Mouse (Mus musculus): ENCODE measurements at regions not wholly inside any gene's neighbourhood (a gene's known extent, or its start where the extent isn't known, plus 50 kb on each side); places are given as distances from the start of the nearest gene placed in this dataset.
A peak's percentile ranks its signal among the peaks of the same experiment; 100 is the strongest.

DNA sequence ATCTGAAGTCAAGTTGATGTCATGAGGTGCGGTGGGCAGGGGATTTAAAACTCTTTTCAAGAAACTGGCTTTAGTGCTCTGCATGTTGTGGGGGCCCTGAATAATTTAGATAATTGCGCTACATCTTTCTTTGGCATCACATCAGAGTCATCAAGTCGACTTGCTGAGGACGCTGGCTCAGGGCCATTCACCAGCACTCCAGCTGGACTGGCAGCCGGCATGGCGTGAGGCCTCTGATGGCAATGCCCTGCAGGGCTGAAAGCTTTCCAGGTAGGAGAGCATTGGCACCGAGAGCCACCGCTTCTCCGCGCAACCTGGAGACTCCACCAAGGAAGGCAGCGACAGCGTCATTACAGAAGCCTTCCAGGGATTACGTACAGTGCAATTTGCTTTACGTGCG lies 207.8 kb upstream of the Klf4 start:
- Histone ChIP-seq H3K4me3 (ENCODE audit: inconsistent target) (no peak overlapping the region), H3K79me2 (ENCODE audit: inconsistent target) (no peaks in the 10 kb centered on the region), H3K36me3 (ENCODE audit: inconsistent target) (no peaks in the 10 kb centered on the region), H3K27ac (no peak overlapping the region)
- WGBS (ENCODE audit: missing documents), result 97% methylated on average over 15 of the region's 15 CpGs

DNA sequence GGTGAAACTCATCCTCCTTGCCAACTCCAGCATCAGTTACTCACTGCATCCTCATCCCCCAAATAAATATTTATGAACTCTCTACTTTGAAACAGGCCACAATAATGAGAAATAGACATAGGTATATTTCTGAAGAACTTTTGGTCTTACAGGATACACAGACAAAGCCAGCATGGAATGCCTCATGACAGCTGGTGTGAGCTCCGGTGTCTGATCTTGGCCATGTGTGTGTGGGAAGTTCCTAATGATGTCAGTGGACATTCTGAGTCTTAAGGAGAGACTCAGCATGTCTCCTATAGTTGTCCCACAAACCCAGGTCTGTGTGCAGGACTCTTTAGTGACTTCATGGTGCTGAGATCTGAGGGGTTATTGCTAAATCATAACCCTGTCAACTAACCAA lies 206.4 kb upstream of the Klf4 start:
- no peak overlapping the region for H3K27ac ChIP-seq
- WGBS (ENCODE audit: missing documents), result 100% methylated on average over 1 of the region's 1 CpGs
- H3K36me3 ChIP-seq (ENCODE audit: inconsistent target), result no peaks in the 10 kb centered on the region
- H3K4me3 ChIP-seq (ENCODE audit: inconsistent target), result no peak overlapping the region
- no peaks in the 10 kb centered on the region for H3K79me2 ChIP-seq (ENCODE audit: inconsistent target)

DNA sequence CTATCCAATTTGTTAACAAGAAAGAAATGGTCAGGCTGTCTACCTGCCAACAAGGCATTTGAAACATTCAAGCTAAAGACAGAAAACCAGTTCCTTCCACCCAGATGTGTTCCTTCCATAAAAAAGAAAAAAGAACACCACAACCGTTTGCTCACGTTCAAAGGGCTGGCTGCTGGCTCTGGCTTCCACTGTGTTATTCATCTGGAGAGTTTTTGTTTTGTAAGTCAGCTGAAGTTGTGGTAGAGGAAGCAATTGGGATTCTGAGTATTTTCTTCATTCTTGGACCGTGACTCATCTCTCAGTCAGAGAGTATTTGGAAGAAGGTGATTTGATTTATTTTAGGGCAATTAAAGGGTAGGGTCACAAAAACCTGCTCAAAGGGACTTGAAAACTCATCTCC lies 203.2 kb upstream of the Klf4 start:
- no peak overlapping the region for H3K27ac ChIP-seq
- H3K4me3 ChIP-seq (ENCODE audit: inconsistent target), result no peak overlapping the region
- no peaks in the 10 kb centered on the region for H3K79me2 ChIP-seq (ENCODE audit: inconsistent target)
- no peaks in the 10 kb centered on the region for H3K36me3 ChIP-seq (ENCODE audit: inconsistent target)
- WGBS (ENCODE audit: missing documents), result 37% methylated on average over 3 of the region's 3 CpGs

DNA sequence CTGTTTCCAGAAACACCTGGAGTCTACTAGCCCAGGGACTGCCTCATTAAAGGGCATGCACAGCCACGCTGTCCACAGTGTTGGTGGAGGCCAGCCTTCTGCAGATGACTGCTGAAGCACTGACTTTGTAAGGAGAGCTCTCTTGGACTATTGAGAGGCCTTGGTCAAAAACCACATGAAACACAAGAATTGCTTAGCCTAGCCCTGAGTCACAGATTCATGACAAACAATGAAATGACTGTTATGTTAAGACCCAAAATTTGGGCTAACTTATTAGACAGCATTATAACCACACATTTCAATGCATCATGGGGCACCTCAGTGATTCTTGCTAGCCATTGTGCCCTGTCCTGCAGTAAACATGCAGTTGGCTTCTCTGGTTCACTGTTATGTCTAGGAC lies 202.1 kb upstream of the Klf4 start:
- WGBS (ENCODE audit: missing documents), result 100% methylated on average over 1 of the region's 1 CpGs
- Histone ChIP-seq H3K4me3 (ENCODE audit: inconsistent target) (no peak overlapping the region), H3K36me3 (ENCODE audit: inconsistent target) (no peaks in the 10 kb centered on the region), H3K79me2 (ENCODE audit: inconsistent target) (no peaks in the 10 kb centered on the region), H3K27ac (no peak overlapping the region)

DNA sequence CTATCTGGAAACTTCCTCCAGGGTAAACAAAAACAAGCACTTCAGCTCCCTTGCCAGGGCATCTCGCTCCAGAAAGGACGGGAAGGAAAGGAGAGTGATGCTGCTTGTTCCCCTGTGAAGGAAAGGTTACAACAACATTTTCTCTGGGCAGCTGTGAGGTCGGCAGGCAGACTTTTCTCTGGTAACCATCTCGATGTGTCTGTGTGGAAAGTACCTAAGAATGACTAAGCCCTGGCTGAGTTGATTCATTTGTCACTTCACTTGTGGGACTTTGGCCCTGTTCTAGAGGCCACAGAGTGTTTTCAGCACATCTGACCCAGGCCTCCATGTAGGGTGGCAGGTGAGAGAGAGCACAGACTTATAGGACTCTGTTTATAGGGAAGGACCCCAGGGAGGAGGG lies 201.0 kb upstream of the Klf4 start:
- Histone ChIP-seq H3K36me3 (ENCODE audit: inconsistent target) (no peaks in the 10 kb centered on the region), H3K27ac (no peak overlapping the region), H3K79me2 (ENCODE audit: inconsistent target) (no peaks in the 10 kb centered on the region), H3K4me3 (ENCODE audit: inconsistent target) (no peak overlapping the region)
- 82% methylated on average over 4 of the region's 4 CpGs for WGBS (ENCODE audit: missing documents)

DNA sequence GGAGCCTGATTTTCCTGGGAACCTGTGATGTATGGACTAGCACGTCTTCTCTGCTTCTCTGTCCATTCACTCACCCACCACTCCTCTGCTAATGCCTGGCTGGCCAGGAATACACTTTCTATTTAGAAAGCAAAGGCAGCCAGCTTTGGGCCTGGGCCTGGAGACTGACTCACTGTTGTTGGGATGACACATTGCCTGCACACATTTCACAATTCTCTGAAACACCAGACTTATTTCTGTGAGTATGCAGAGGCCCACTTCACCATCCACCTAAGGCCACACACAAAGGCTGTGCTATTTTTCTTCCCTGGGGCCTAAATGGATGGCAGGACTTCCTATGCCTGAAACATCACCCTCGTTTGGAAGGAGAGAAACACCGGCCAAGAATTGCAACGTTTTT lies 199.7 kb upstream of the Klf4 start:
- WGBS (ENCODE audit: missing documents), result 31% methylated on average over 4 of the region's 4 CpGs
- Histone ChIP-seq H3K36me3 (ENCODE audit: inconsistent target) (no peaks in the 10 kb centered on the region), H3K4me3 (ENCODE audit: inconsistent target) (no peak overlapping the region), H3K79me2 (ENCODE audit: inconsistent target) (no peaks in the 10 kb centered on the region), H3K27ac (peak overlapping the region; percentile 59)

DNA sequence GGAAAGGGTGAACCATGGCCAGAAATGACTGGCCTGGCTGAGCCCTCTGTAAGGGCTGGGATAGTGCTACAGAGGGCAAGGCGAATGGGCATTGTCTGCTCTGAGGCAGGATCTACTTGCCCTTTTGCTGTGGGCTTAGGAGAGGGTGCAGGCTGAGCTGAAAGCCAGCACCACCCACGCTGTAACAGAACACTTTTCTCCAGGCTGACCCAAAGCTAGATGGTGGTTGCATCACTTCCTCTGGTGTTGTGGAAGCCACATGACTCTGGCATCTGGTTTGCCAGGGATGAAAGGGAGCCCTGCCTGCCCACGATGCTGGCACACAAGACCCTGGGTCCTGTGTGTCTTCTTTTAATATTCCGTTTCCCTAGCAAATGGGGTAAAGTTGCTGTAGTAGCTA lies 198.0 kb upstream of the Klf4 start:
- H3K27ac ChIP-seq, result peak overlapping the region; percentile 59
- no peak overlapping the region for H3K4me3 ChIP-seq (ENCODE audit: inconsistent target)
- no peaks in the 10 kb centered on the region for H3K36me3 ChIP-seq (ENCODE audit: inconsistent target)
- H3K79me2 ChIP-seq (ENCODE audit: inconsistent target), result no peaks in the 10 kb centered on the region
- WGBS (ENCODE audit: missing documents), result 43% methylated on average over 4 of the region's 4 CpGs

DNA sequence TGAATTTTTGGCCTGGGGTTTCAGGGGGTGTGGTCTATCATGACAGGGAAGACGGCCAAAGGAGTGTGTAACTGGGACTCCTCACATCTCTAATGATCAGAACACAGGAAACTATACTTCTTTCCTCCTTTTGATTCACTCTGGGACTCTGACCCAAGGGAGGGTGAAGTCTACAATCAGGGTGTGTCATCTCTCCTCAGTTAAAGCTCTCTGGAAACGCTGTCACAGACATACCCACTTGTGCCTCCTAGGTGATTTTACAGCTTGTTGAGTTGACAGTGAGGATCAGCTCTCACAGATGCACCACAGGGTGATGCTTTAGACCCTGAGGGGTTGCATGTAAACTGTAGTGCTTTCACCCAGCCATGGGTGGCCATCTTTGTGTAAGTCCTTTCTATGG lies 194.9 kb upstream of the Klf4 start:
- Histone ChIP-seq H3K4me3 (ENCODE audit: inconsistent target) (no peak overlapping the region), H3K79me2 (ENCODE audit: inconsistent target) (no peaks in the 10 kb centered on the region), H3K27ac (no peak overlapping the region), H3K36me3 (ENCODE audit: inconsistent target) (no peaks in the 10 kb centered on the region)
- 100% methylated on average over 2 of the region's 2 CpGs for WGBS (ENCODE audit: missing documents)

DNA sequence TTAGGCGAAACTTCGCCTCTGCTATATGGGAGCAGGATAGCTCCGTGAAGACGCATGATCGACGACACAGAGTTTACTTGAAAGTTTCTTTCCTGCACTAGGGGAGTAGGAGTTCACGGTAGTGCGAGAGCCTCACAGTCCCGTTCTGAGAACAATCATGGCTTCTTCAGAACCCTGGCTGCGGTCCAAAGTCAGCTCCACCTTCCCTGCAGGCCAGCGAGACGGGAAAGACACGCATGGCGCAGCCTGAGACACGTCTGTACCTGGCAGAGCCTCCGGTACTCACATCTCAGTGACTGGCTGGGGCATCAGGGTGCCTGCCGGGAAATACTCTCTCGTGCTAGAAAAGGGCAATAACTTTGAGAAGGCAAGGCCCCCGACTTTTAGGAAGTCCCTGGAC lies 193.8 kb upstream of the Klf4 start:
- 89% methylated on average over 19 of the region's 19 CpGs for WGBS (ENCODE audit: missing documents)
- H3K36me3 ChIP-seq (ENCODE audit: inconsistent target), result no peaks in the 10 kb centered on the region
- H3K4me3 ChIP-seq (ENCODE audit: inconsistent target), result no peak overlapping the region
- no peaks in the 10 kb centered on the region for H3K79me2 ChIP-seq (ENCODE audit: inconsistent target)
- H3K27ac ChIP-seq, result no peak overlapping the region

DNA sequence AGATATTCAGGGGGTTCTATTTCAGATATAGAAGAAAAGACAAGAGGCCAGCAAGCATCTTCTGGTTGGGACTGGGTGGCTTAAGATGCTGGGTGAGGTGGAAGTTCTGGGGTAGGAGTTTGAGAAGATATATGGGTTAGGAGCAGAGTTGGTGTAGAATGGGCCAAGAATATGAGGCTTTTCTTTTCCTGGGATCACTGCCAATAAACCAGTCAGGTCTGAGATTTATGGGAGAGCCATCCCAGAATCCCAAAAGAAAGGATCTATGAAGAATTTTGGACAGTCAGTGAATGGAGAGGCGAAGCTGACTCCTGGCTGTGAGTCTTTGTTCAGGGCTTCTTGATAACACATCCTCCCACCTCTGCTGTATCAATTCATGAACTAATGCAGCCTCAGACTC lies 192.0 kb upstream of the Klf4 start:
- WGBS (ENCODE audit: missing documents), result 100% methylated on average over 1 of the region's 1 CpGs

DNA sequence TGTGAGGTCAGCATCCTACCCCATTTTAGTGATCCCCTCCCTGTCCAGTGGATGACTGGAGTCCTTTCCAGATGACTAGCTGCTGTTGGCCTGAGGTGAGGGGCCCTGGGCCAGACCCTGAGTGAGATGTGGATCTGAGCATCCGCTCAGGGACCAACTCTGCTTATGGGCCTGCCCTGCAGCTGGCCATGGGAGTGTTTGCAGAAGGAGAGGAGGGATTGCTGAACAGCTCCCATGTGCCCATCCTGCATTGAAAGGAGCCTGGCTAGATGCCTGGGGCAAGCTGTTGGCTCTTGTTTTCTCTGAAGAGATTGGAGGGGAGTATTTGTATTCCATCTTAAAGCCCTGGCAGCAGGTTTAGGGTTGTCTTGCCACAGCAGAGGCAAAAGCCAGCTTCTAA lies 190.9 kb upstream of the Klf4 start:
- no peaks in the 10 kb centered on the region for H3K79me2 ChIP-seq (ENCODE audit: inconsistent target)
- no peak overlapping the region for H3K27ac ChIP-seq
- WGBS (ENCODE audit: missing documents), result 83% methylated on average over 1 of the region's 1 CpGs
- no peaks in the 10 kb centered on the region for H3K36me3 ChIP-seq (ENCODE audit: inconsistent target)
- H3K4me3 ChIP-seq (ENCODE audit: inconsistent target), result no peak overlapping the region

More for the DNA sequence above, 192.0 kb upstream of the Klf4 start:
- H3K79me2 ChIP-seq (ENCODE audit: inconsistent target), result no peaks in the 10 kb centered on the region
- H3K4me3 ChIP-seq (ENCODE audit: inconsistent target), result no peak overlapping the region
- no peaks in the 10 kb centered on the region for H3K36me3 ChIP-seq (ENCODE audit: inconsistent target)
- H3K27ac ChIP-seq, result no peak overlapping the region

DNA sequence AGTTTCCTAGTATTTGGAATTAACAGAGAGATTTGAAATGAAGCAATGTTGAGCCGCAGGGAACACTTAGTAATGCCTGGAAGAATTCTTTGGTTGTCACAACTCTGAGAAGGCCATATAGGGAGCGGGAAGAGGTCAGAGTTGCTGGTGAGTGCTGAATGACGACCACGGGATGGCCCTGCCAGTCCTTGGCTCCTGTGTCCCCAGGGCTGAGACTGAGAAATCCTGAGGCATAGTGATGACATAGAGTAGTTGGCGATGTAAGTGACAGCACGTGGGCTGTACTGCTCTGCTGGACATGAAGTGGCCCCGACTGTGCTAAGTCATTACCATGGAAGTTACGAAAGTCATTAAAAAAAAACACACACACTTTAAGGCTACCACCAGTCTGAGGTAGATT lies 190.1 kb upstream of the Klf4 start:
- no peaks in the 10 kb centered on the region for H3K79me2 ChIP-seq (ENCODE audit: inconsistent target)
- 80% methylated on average over 8 of the region's 8 CpGs for WGBS (ENCODE audit: missing documents)

DNA sequence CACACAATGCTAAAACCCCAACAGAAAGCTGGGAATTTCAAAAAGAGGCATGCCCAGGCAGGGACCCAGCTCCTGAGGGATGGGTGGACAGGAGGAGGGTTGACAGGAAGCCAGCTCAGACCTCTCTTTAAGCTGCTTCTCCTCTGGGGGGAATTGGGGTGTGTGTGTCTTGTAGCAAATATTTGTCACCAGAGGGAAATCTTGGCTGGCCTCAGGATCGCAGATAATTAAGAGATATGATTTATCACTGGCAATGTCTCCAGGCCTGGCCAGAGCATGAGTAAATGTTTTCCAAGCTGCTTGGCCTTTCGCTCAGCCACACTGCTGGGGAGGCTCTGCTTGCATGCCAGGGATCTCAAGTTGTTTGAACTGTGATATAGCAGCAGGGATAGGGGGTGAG lies 189.6 kb upstream of the Klf4 start:
- H3K27ac ChIP-seq, result no peak overlapping the region
- 95% methylated on average over 2 of the region's 2 CpGs for WGBS (ENCODE audit: missing documents)

More for the DNA sequence above, 190.1 kb upstream of the Klf4 start:
- H3K27ac ChIP-seq, result no peak overlapping the region
- no peak overlapping the region for H3K4me3 ChIP-seq (ENCODE audit: inconsistent target)
- no peaks in the 10 kb centered on the region for H3K36me3 ChIP-seq (ENCODE audit: inconsistent target)

DNA sequence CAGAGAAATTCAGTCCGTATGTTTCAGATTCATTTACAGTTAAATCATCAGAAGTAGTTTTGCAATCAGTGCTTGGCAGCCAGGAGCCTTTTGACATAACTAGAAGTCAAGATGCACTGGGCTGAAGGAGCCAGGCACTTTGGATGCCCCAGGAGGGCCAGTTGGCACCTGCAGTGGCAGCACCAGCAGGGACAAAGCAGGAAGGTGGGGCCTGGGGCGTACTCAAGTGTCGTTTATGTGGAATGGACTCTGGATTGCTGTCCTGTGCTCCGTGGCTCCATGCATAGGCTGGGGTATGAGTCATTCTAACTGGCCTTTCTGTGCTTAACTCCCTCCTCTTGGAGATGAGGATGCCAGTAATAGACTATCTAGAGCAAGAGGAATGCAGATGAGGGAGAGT lies 186.2 kb upstream of the Klf4 start:
- WGBS (ENCODE audit: missing documents), result 96% methylated on average over 4 of the region's 4 CpGs

More for the DNA sequence above, 189.6 kb upstream of the Klf4 start:
- H3K79me2 ChIP-seq (ENCODE audit: inconsistent target), result no peaks in the 10 kb centered on the region
- no peak overlapping the region for H3K4me3 ChIP-seq (ENCODE audit: inconsistent target)
- no peaks in the 10 kb centered on the region for H3K36me3 ChIP-seq (ENCODE audit: inconsistent target)

DNA sequence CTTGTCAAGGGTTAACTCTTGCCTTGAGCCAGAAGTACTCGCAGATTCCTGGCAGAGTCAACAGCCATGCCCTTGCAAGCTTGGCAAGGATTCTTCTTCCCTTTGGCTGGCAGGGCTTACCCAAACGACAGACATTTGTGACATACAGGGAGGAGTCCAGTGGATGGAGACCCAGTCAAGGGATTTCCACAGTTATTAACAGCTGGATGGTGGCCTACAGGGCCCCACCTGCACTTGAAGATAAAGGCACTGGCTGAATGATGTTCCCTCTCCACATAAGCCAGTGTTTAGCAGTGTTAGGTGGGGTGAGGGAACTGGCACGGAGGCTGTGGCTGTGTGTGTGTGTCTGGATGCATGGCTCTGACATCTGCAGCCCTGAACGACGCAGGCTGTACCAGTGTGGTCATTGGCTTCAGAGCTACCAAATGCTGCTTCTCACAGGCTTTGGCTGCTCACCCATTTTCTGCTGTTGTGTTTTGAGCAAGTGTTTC lies 183.9 kb upstream of the Klf4 start:
- WGBS (ENCODE audit: missing documents), result 40% methylated on average over 5 of the region's 5 CpGs
- Histone ChIP-seq H3K36me3 (ENCODE audit: inconsistent target) (no peaks in the 10 kb centered on the region), H3K4me3 (ENCODE audit: inconsistent target) (no peak overlapping the region), H3K79me2 (ENCODE audit: inconsistent target) (no peaks in the 10 kb centered on the region), H3K27ac (no peak overlapping the region)

More for the DNA sequence above, 186.2 kb upstream of the Klf4 start:
- Histone ChIP-seq H3K36me3 (ENCODE audit: inconsistent target) (no peaks in the 10 kb centered on the region), H3K4me3 (ENCODE audit: inconsistent target) (no peak overlapping the region), H3K27ac (no peak overlapping the region), H3K79me2 (ENCODE audit: inconsistent target) (no peaks in the 10 kb centered on the region)

DNA sequence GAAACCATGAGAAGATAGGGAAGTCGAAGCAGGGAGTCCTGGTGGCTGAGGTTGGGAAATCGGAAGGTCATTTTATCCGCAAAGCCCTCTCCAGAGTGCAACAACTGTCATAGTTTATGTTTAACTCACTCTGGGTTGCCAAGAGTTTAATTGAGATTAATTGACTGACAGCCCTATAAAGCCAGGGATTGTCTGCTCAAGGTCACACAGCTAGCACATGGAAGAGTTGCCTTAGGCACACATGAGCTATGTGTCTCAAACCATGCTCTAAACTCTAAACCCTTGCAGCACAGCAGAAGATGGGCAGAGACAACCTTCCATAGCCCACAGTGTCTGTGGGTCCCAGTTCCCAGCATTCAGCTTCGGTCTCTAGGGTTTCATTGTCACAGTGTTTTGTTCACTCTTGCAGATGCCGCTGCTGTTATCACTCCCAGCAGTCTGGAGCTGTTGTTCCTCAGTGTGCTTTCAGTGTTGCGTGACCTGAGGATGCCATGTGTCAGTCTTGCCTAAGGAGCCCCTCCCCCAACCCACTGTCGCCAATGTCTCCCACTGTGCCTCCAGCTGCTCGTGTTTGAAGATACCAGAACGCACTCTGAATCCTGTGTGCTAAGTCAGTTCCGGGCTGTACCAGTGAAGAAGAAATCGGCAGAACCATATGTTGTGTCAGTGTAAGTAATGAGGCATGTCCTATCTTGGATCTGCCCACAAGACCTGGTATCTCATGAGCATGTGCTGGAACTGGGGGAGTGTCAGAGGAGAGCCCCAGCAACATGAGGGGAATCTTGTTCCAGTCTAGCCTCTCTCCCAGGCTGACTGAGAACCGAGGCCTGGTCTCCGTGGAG lies 179.5 kb upstream of the Klf4 start:
- Histone ChIP-seq H3K79me2 (ENCODE audit: inconsistent target) (no peaks in the 10 kb centered on the region), H3K4me3 (ENCODE audit: inconsistent target) (no peak overlapping the region), H3K27ac (no peak overlapping the region), H3K36me3 (ENCODE audit: inconsistent target) (no peaks in the 10 kb centered on the region)
- WGBS (ENCODE audit: missing documents), result 91% methylated on average over 13 of the region's 13 CpGs

Data from macrophage (primary cell).